Mouse (Mus musculus): ENCODE results near the gene Npr2. TPM values are rescaled to one million over a fixed set of nuclear protein-coding genes. Genes with fewer than 3 reads are reported as not detected.

The Npr2 gene
- polyA plus RNA-seq (2015; fragmentation: Nextera tagmentation; extraction: Ambion mirVana) = 3.3 and 4.7 TPM in 2 replicates

GRCm38 (mm10) chr4:43631046-43631955, at the start of gene Npr2:
TSS of gene Npr2 (plus strand) at chr4:43631935.

GRCm38 (mm10) chr4:43584444-43585416, 47.0 kb upstream of the Npr2 start, which contains the start of gene Msmp:
TSS of gene Msmp (minus strand) at chr4:43584494.

DNA sequence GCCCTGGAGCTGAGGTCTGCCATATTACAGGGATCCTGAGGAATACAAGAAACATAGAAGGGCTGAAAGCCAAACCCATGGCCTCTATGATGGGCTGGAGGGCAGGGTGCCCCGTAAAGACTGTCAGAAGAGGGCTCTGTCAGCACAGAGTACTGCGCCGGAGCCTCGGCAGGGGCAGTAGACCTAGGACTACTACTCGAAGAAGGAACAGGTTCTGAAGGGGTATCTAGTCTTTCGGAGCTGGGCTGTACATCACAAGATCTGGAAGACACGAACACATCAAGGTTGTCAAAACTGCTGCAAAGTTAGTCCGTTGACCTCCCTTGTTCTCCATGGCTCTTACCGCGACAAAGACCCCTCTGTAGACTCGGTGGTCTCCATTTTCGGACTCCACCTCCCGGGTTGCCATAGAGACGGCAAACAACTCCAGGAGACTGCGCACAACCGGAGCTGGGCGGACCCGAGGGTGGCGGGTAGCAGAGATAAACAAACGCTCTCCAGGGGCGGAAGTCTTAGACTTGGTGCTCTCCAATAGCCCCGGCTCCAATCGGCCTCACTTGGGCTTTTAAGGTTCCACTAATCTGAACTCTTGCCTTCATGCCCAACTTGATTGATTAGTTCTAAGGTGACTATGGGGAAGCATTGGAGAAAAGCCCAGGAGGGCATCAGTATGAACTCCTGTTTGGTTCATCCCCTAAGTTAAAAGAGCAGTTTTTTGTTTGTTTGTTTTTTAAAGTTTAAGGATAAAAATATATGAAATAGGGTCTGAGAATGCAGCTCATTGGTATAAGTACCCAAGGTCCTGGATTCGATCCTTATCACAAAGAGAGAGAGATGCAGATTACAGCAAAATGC, 21.7 kb downstream of the Npr2 start, which contains the start of gene Spag8:
TSS of gene Spag8 (minus strand) at position 434 of the 855 bp plus-strand sequence.

GRCm38 (mm10) chr4:43656339-43657109, 24.8 kb downstream of the Npr2 start, which contains the start of gene Hint2:
TSS of gene Hint2 (minus strand) at chr4:43656466.

DNA sequence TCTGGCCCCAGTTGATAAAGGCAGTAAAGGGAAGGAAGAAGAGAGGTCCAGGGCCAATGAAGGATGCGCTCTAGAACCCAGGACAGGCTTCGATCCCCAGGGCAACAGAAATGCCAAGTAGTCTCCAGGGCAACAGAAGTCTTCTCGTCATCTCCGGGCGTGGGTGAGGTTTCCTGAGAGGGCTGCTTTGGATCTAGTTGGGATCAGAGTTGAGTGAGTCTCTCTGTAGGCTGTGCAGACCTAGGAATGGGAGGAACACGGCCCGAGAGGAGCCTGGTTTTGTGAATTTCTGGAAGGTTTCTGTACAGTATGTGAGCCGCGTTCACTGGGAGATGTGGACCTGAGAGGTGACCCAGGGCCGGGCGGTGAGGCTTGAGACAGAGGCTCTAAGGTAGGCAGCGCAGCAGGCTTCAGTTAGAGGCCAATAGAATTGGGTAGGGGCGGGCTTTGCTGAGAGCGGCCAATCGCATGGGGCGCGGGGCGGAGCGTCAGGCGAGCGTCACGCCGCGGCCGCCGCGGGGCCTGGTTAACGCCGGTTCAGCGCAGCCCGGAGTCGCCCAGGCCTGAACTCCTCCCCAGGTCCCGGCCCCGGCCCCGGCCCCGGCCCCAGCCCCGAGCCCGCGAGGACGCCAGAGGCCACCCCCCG, 37.2 kb downstream of the Npr2 start, which contains the start of the genes Tmem8b and Fam221b:
TSS of gene Tmem8b (plus strand) at position 190 of the 646 bp plus-strand sequence.
TSS of gene Fam221b (minus strand) at position 364 of the 646 bp plus-strand sequence.

DNA sequence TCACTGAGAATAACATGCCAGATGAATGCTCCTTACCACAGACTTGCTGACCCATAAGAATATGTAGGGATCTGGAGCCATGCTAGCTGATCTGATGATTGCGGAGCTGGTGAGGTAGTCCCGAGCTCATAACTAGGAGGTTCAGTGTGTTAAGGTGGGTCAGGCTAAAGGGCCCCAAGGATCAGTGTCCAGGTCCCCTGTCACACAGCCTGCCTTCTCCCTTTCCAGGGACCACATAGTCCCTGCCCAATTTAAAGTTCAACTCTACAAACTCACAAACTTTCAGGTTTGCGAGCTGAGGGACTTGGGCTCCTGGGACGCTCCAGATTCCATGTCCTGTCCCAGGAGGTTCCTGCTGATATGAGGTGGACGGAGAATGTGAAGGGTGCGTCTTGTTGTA, 69.0 kb downstream of the Npr2 start, which contains the start of gene Olfr70:
TSS of gene Olfr70 (minus strand) at position 101 of the 400 bp plus-strand sequence.

Other genes with a start within 250 kb of the Npr2 start
- 3.6 and 3.9 TPM in 2 replicates for gene Rusc2, start 250.0 kb upstream of the Npr2 start, polyA plus RNA-seq (2015; fragmentation: Nextera tagmentation; extraction: Ambion mirVana)
- not detected in 2 replicates for gene Fam166b, start 202.8 kb upstream of the Npr2 start, polyA plus RNA-seq (2015; fragmentation: Nextera tagmentation; extraction: Ambion mirVana)
- 1.3 and 2.5 TPM in 2 replicates for gene Tesk1, start 190.0 kb upstream of the Npr2 start, polyA plus RNA-seq (2015; fragmentation: Nextera tagmentation; extraction: Ambion mirVana)
- gene Cd72, start 177.3 kb upstream of the Npr2 start, polyA plus RNA-seq (2015; fragmentation: Nextera tagmentation; extraction: Ambion mirVana) = 8.4 and 12.7 TPM in 2 replicates
- gene Sit1, start 148.2 kb upstream of the Npr2 start, polyA plus RNA-seq (2015; fragmentation: Nextera tagmentation; extraction: Ambion mirVana) = 0.59 and 1.4 TPM in 2 replicates
- 42.9 and 45.9 TPM in 2 replicates for gene Ccdc107, start 139.0 kb upstream of the Npr2 start, polyA plus RNA-seq (2015; fragmentation: Nextera tagmentation; extraction: Ambion mirVana)
- 38.1 and 40.1 TPM in 2 replicates for gene Arhgef39, start 132.2 kb upstream of the Npr2 start, polyA plus RNA-seq (2015; fragmentation: Nextera tagmentation; extraction: Ambion mirVana)
- gene Car9, start 125.0 kb upstream of the Npr2 start, polyA plus RNA-seq (2015; fragmentation: Nextera tagmentation; extraction: Ambion mirVana) = 3.2 and 3.7 TPM in 2 replicates
- 63.0 and 70.1 TPM in 2 replicates for gene Tpm2, start 108.2 kb upstream of the Npr2 start, polyA plus RNA-seq (2015; fragmentation: Nextera tagmentation; extraction: Ambion mirVana)
- 23.7 and 33.8 TPM in 2 replicates for gene Creb3, start 69.6 kb upstream of the Npr2 start, polyA plus RNA-seq (2015; fragmentation: Nextera tagmentation; extraction: Ambion mirVana)
- gene Tln1, start 69.2 kb upstream of the Npr2 start, polyA plus RNA-seq (2015; fragmentation: Nextera tagmentation; extraction: Ambion mirVana) = 62.7 and 73.4 TPM in 2 replicates
- 16.0 and 17.6 TPM in 2 replicates for gene Rgp1, start 53.2 kb upstream of the Npr2 start, polyA plus RNA-seq (2015; fragmentation: Nextera tagmentation; extraction: Ambion mirVana)
- gene Gba2, start 53.1 kb upstream of the Npr2 start, polyA plus RNA-seq (2015; fragmentation: Nextera tagmentation; extraction: Ambion mirVana) = 16.9 and 18.2 TPM in 2 replicates
- gene Msmp, start 47.4 kb upstream of the Npr2 start, polyA plus RNA-seq (2015; fragmentation: Nextera tagmentation; extraction: Ambion mirVana) = 0.54 and 0.72 TPM in 2 replicates
- gene Spag8, start 21.7 kb downstream of the Npr2 start, polyA plus RNA-seq (2015; fragmentation: Nextera tagmentation; extraction: Ambion mirVana) = 0.20 and 0.70 TPM in 2 replicates
- 73.1 and 79.8 TPM in 2 replicates for gene Hint2, start 24.5 kb downstream of the Npr2 start, polyA plus RNA-seq (2015; fragmentation: Nextera tagmentation; extraction: Ambion mirVana)
- gene Tmem8b, start 37.0 kb downstream of the Npr2 start, polyA plus RNA-seq (2015; fragmentation: Nextera tagmentation; extraction: Ambion mirVana) = 1.1 and 1.5 TPM in 2 replicates
- gene Fam221b, start 37.2 kb downstream of the Npr2 start, polyA plus RNA-seq (2015; fragmentation: Nextera tagmentation; extraction: Ambion mirVana) = 1.5 and 2.0 TPM in 2 replicates
- gene Olfr70, start 68.9 kb downstream of the Npr2 start, polyA plus RNA-seq (2015; fragmentation: Nextera tagmentation; extraction: Ambion mirVana) = not detected in 2 replicates
- gene Olfr71, start 78.3 kb downstream of the Npr2 start, polyA plus RNA-seq (2015; fragmentation: Nextera tagmentation; extraction: Ambion mirVana) = not detected in 2 replicates
- gene Hrct1, start 95.3 kb downstream of the Npr2 start, polyA plus RNA-seq (2015; fragmentation: Nextera tagmentation; extraction: Ambion mirVana) = 0.17 and 0.59 TPM in 2 replicates
- gene Spaar, start 98.1 kb downstream of the Npr2 start, polyA plus RNA-seq (2015; fragmentation: Nextera tagmentation; extraction: Ambion mirVana) = 0.07 TPM in 1 of 2 replicates, not detected in the other
- gene Olfr159, start 139.1 kb downstream of the Npr2 start, polyA plus RNA-seq (2015; fragmentation: Nextera tagmentation; extraction: Ambion mirVana) = not detected in 2 replicates
- gene Olfr156, start 192.0 kb downstream of the Npr2 start, polyA plus RNA-seq (2015; fragmentation: Nextera tagmentation; extraction: Ambion mirVana) = not detected in 2 replicates
- not detected in 2 replicates for gene Olfr157, start 208.3 kb downstream of the Npr2 start, polyA plus RNA-seq (2015; fragmentation: Nextera tagmentation; extraction: Ambion mirVana)
- not detected in 2 replicates for gene Olfr155, start 219.6 kb downstream of the Npr2 start, polyA plus RNA-seq (2015; fragmentation: Nextera tagmentation; extraction: Ambion mirVana)
- gene Reck, start 243.6 kb downstream of the Npr2 start, polyA plus RNA-seq (2015; fragmentation: Nextera tagmentation; extraction: Ambion mirVana) = 7.1 and 8.0 TPM in 2 replicates

All from spleen, postnatal 0 days (tissue).